Mouse (Mus musculus) spleen, postnatal 14 days (tissue): ENCODE data around the gene Dnah6.

Experiments used
- DNase-seq, 2 experiments: peaks; one replicate each; pipeline ENCODE4 v3.0.0; 2021 to 2022; ENCODE audit warnings: low spot score in 2 of 2

Dnah6 gene

DNA sequence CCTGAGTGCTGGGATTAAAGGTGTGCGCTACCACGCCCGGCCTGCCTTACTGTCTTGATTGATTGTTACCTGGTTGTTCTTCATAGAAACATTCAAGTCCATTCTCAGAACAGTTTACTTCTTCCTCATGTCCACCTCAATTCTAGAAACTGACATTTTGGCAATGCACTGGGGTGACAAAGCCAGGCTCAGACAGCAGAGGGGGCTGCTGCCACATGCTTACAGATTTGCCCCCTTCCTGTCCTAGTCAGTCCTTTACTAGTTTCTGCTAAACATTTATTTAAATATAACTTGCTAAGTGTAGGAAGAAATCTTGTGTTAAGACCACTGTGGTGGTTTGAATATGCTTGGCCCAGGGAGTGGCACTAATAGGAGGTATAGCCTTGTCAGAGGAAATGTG, 192.6 kb downstream of the Dnah6 start:
- no peak for DNase-seq

DNA sequence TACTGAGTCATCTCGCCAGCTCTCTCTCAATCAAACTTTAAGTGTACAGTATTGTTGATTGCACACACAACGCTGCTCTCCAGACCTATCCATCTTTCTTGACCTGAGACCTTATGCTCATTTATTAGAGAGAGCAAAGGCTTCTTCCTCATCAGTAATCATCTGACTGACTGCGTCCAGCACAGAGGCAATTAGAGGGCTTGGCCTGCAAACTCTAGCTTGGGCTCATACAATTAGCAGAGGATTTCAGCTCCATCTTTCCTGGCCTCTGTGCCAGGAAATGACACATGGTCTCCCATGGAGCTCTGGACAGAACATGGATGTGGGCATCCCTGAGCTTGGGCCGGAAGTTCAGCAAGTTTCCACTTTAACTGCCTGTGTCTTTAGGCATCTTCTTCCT, 193.6 kb downstream of the Dnah6 start:
- no peak for DNase-seq

DNA sequence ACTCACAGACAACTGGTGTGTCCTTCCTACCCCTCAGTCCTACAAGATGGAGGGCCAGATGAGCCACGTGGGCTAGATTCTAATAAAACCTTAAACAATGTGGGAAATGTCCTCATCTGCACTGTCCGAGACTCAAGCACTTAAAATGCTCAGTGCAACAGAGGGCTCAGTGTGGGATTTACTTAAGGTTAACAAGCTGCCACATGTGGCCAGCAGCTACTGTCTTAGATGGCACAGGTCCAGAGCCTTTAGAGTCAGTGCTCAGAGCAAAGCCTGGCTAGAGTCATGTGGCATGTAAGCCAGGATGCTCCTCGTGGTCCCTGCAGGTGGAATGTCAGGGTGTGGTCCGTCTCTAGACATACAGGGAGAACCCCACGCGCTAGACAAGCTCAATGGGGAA, 194.6 kb downstream of the Dnah6 start:
- DNase-seq, result no peak

DNA sequence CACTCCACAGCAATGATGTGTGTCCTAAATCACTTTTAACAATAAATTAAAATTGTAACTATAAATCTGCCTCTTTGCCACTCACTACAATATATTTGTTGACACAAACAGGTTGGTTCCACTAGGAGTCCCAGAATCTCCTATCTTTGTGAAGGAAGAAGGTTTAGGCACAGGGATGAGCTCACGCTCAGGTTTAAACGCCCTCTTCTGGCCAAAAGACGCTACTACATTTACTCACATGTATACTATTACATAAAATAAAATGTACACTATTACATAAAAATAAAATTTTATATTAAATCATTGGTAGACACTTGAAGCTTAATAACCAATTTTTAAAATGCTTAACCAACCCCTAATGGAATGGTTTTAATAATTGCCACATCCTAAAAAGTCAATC, 201.4 kb downstream of the Dnah6 start:
- no peak for DNase-seq

DNA sequence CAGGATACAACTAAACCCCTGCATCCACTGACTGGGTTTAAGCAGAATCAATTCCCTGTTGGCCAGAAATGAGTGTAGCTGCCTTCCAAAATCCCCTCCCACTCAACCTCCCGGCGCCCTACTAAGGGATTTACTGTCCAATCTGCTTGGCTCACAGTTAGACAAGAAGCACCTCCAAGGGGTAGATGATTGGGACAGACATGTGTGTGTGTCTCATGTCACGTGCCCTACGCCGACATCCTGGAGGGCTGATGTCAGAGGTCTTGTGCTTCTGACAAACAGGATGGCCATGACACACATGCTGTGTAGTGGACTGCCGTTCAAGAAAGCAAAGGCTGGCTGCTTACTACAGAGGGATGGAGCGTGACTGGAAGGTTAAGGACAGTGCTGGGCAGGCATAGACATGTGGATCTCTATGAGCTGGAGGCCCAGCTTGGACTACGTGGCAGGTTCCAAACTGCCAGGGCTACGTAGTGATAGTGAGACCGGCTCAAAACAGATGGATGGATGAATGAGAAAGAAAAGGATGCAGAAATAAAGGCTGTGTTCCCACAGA, 202.6 kb downstream of the Dnah6 start:
- no peak for DNase-seq

DNA sequence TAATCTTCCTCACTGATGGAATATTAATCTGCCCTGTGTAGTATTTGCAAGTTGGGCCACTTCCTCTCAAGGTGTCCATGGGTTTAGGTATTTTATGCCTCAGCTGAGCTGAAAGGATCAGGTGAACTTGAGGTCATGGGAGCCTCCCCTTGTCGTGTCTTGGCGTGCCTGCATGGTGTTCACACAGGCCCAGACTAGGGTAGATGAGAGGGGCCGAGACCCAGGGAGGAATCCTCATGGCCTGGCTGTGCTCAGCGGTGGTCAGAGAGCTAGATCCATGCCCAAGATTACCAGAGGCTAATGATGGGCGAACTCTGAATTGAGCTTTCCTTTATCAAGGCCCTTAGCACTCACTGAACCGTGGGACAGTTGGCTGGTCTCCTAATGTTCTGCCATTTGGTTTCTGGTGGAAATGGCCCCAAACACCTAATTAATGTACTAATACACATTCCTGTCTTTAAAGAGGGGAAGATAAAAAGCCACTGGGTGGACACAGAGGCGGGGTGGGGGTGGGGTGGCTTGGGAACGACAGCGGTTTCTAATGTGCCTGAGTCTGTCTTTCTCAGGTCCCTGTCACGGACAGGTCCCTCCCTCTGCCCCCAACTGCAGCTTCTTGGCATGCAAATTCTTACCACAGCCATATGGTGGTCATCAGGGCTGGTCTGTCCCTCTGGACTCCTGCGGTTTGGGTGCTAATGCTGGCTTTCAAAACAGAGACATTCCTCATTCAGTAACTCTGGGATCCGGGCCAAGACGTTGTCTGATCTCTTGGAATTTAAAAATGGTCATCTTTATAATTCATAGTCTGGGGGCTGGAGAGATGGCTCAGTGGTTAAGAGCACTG, 206.9 kb downstream of the Dnah6 start:
- no peak for DNase-seq

DNA sequence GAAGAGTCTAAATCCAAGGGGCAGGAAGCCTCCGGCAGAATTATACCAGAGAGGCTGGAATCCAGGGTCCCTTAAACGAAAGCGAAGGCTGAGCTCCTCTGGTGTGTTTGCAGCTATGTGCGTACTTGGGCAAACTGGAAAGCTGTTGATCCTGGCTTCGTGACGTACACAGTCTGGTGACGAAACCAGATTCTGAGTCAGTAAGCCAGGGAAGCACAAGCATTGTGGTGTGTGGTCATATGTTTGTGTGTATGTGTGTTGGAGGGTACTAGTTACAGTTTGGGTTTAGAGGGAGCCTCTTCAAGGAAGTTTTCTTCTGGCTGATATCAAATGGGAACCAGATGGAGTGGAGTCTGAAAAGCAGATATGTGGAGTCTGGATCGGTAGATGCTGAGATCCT, 208.5 kb downstream of the Dnah6 start:
- DNase-seq, result no peak

DNA sequence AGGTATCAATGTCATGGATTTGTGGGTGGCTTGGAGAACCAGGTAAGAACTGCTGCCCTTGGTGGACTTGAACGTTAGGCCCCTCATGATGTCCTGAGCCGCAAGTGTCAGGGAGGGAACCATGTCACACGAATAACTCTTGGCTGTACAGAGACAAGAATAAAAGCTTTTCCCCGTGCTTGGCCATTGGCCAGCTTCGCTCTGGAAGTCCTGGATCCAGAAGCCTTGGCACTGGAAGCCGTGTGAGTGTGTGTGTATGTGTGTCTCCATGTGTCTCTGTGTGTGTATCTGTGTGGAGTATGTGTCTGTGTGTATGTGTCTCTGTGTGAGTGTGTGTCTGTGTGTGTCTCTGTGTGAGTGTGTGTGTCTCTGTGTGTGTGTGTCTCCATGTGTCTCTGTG, 209.6 kb downstream of the Dnah6 start:
- DNase-seq, result no peak

DNA sequence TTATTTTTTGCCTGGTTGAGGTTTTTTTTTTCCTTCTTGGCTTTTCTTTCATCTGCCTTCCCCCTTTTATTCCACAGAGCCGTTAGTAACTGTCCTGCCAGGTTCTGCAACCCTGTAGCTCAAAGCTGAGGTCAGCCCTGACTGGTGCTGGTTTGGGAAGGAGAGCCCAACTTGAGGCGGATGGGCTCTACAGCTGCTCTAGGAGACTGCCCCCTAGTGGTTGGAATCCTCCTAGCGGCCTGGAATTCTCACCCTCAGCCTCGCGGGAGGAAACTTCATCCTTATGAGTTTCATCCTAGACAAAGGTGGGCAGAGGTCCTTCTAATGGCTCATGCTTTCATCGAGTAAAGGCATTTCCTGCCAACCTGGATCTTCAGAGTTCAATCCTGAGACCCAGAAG, 211.4 kb downstream of the Dnah6 start:
- peak; percentile 31 to 61 for DNase-seq

DNA sequence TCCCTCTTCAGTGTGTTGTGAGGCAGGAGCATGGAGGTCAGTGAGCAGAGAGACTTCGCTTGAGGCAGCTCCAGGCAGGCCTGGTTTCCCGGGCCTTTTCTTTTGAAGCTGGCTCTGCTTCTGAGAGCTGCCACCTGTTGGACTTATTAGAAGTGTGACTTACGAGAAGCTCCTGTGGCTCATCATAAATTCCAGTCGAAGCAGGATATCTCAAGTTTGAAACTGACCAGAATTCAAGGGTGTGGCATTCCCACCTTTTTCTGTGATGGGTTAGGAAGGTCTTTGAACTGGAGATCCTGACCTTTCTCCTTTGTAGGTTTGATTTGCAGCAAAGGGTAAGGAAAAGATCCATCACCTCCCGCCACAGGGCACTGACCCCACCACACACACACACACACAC, 217.8 kb downstream of the Dnah6 start:
- DNase-seq, result no peak

DNA sequence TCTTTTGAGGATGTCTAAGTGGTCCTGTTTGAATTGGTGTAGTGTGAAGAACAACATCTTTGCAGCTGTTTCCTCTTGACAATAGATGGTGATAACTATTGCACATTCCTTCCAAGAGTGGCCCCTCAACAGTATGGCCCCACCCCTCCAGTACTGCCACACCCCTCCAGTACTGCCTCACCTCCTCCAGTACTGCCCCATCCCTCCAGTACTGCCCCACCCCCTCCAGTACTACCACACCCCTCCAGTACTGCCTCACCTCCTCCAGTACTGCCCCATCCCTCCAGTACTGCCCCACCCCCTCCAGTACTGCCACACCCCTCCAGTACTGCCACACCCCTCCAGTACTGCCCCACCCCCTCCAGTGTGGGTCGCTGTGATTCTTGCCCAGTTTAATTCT, 219.1 kb downstream of the Dnah6 start:
- no peak for DNase-seq

DNA sequence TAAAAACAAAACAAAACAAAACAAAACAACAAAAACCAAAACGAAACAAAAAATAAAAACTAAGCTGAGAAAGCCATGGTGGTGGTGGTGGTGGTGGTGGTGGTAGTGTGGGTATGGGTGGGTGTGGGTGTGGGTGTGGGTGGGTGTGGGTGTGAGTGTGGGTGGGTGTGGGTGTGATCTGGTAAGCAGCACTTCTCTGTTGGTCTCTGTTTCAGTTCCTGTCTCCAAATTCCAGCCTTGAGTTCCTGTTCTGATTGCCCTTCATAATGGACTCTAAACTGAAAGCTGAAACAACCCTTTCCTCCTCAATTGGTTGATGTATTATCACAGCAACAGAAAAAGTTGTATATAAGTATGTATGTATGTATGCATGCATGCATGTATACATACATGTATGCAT, 222.6 kb downstream of the Dnah6 start:
- no peak for DNase-seq

DNA sequence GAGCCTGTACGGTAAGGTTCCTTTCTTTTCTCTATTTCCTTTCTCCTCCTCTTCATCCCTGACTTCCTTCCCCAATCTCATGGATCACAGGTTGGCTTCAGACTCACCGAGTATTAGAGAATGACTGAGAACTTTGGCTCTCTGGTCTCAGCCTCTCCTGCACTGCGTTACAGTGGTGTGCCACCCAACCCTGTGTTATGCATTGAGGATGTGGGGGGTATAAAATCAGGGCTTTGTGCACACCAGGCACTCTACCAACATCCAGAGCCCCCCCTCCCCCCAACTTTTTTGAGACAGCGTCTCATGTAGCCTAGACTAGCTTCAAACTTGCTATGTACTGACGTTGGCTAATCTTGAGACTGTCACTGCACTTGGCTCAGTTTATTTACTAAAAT, 227.8 kb downstream of the Dnah6 start:
- no peak for DNase-seq

DNA sequence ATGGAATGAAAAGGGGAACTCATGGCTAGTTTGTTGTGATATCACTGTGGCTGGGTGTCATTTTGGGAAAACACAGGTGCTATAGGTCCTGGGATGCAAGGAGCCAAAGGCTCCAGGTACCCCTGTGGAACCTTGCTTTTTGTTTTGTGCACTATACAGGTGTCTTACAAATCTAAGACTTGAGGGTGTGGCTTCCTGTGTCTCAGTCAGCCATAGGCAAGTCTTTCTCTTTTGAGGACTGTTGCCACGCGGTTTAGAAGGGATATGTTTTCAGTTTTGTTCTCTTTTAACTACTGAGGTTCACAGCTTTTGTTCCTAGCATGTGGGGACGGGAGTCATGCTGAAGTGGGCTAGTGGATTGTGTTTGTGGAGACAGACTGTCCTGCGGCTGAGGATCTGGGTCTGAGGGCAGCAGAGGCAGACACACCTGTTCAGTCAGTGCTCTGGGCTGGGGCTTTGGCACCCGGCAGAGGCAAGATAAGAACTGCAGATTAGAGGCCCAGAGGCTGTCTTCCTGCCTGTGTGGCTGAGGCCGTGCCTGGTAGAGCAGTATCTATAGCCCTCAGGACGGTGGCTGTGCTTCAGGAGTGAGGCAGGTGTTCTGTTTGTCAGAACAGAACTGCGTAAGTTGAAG, 228.3 kb downstream of the Dnah6 start:
- no peak for DNase-seq

DNA sequence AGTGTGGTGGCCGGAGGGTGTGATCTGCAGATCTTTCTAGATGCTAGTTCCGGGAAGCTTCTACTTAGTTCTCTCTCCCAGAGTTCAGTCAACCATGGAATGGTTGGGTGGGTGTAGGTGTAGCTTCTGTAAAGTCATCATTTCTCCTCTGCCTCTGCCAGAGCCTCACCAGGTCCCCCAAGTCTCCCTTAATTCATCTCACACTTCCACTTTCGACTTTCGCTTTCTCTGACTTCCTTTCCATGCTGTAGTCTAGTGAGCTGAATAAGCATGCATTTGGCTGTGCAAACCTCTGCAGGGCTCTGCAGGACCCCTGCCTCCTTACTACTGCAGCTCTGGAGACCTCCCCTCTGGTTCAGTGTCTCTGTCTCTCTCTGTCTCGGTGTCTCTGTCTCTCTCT, 231.2 kb downstream of the Dnah6 start:
- no peak for DNase-seq

DNA sequence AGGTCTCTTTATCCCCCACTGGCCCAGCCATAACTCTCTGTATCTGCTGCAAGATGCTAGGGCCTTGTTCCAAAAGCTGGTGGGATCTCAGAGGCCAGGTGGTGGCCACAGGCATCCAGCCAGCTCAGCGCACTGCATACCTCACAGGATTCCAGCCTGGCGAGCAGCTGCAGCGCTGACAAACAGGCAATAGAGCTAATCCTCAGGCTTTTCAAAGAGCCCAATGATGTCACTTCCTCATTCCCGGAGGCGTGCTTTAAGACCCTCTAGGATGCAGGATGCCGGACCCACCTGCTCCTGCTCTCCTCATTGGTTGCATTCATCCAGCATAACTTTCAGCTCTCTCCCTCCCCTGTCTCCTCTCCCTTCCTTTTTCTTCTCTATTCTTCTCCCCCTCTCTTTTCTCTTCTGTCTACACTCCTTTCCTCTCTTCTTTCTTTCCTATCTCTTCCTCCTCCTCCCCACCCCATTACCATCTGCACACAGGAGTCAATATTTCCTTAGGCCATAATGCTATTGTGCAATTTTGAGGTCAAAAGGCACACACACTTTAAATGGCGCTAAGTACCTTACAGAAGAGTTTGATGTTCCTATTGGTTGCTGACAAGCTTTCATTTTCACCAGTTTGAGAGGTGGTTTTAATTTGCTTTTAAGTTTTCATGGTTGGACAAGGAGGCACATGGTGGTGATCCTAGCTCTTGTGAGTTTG, 232.3 kb downstream of the Dnah6 start:
- no peak for DNase-seq

DNA sequence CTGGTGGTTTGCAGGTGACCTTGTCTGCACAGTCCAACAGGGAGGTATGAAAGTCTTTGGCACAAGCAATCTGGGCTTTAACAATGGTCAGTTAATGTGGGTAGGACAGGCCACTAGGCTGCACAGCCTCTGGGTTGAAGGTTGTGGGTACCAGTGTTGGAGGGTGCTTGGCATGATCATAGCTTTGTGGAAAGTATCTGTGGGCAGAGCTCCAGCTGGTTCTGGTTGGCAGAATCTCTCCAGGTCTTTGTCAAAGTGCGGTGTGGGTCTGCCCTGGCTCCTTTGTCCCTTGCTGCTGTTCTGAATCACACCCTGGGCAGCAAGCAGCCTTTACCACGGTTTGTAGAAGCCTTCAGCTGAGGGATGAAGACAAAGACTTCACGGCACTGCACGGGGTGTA, 238.9 kb downstream of the Dnah6 start:
- no peak for DNase-seq

DNA sequence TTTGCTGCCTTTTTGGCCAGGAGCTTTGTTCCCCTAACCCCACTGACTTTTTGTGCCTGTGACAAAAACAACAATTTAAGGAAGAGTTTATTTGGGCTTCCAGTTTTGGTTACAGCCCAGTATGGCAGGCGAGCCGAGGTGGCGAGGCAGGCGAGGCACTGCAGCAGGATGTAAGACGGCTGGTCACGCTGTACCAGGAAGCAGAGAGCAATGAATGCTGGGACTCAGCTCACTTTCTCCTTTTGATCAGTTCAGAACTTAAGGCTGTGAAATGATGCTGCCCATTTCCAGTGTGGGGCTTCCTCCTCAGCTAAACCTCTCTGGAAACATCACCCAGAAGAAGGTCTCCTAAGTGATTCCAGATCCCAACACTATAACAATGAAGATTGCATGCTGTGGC, 239.6 kb downstream of the Dnah6 start:
- no peak for DNase-seq

DNA sequence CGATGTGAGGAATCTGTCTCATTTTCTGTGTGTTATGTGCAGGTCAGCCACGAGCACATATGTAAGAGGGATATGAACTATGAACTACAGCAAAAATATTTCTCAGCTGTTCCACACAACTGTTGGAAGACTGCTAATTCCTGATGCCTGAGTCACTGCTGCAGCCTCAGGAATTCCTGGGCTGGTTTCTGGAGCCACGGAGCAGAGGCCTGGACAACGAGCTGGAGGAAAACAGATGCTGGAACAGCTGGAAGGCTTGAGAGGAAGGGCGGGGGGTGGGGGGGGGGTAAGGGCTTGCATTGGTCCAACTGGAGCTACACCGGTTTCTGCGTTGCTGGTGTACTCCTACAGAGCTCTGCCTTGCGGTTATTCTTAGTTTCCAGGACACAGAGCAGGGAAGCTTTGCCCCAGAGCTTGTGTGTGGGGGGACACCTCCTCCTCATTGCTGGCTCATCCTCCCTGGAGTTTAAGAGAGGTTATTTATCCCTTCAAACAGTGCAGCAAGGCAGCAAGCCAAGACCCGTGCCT, 240.3 kb downstream of the Dnah6 start:
- DNase-seq, result no peak

DNA sequence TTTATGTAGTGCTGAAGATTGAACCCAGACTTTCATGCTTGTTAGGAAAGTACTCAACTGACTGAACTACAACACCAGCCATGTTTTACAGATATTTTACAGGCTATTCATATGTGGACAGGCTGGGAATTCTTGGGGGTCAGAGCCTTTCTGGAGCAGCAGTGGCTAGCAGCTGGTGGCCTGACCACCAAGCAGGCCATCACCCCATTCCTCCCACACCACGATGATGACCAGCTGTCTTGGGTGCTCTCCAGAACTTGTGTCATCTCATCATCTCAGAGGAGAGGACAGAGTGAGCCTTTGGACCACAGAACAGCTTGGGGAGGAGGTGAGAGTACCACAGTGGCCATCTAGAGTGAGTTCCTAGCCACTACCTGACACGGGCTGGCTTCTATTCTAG, 244.6 kb downstream of the Dnah6 start:
- no peak for DNase-seq

DNA sequence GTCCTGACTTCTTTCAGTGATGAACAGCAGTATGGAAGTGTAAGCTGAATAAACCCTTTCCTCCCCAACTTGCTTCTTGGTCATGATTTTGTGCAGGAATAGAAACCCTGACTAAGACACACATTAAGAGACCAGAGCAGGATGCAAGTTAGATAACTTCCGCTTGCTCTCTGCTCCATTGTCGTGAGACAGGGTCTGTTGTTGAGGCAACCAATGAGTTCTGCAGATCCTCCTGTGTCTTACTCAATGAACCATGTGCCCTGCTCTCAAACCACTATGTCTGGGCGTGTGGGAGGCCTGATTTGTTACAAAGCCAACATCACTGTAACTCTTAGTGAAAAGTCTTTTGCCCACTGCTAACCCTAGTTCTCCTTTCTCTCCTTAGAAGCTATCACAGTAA, 250.4 kb downstream of the Dnah6 start:
- DNase-seq, result no peak

DNA sequence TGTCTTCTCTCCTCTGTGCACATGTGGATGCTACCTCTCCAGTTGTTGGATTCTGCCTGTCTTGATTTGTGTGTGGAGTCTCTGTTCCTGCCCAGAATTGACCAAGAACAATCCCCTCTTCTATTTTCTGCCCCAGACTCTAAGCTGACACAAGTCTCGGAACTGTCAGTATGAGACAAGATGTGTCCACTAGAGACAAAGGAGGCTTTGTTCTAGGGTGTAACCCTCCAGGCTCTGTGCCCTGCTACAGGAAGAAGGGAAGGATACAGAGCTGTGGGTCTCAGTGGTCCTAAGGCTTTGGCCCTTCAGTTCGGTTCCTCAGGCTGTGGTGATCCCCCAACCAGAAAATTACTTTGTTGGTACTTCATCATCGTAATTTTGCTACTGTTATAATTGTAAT, 251.7 kb downstream of the Dnah6 start:
- DNase-seq, result no peak
